Mouse (Mus musculus): Measurements from ENCODE around the gene Btnl10. TPM values are rescaled to one million over a fixed set of nuclear protein-coding genes. Genes with fewer than 3 reads are reported as not detected.

The Btnl10 gene
- total RNA-seq (2023), result 1 to 10 TPM; 3.0 to 8.3 TPM

DNA sequence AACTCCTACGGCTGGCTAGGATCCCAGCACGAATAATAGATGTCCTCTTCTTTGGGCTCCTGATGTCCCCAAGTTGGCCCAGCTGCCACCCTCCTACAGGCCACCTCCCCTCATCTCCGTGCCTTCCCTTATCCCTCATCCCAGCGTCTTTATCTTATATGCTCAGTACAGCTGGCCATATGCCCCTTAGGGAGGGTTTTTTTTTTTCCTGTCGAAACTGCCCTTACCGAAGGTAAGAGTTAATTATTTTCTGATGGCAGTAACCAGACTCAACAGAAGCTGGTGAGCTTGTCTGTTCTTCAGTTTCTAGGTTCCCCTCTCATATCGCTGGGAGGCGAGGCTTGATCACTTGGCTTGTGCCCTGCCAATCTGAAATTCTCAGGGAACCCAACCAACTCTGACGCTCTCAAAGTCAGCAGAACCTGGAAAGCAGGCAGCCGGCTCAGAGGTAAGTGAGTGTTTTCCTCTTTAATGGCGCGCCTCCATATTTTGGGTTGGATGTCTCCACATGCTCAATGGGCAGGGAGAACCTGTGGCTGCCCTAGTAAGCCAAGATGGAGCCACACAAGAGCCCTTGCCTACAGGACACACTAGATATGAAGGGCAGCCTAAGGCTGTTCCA lies at the start of gene Btnl10:
Gene Btnl10 (plus strand): TSS at position 164 of the 622 bp plus-strand sequence.

DNA sequence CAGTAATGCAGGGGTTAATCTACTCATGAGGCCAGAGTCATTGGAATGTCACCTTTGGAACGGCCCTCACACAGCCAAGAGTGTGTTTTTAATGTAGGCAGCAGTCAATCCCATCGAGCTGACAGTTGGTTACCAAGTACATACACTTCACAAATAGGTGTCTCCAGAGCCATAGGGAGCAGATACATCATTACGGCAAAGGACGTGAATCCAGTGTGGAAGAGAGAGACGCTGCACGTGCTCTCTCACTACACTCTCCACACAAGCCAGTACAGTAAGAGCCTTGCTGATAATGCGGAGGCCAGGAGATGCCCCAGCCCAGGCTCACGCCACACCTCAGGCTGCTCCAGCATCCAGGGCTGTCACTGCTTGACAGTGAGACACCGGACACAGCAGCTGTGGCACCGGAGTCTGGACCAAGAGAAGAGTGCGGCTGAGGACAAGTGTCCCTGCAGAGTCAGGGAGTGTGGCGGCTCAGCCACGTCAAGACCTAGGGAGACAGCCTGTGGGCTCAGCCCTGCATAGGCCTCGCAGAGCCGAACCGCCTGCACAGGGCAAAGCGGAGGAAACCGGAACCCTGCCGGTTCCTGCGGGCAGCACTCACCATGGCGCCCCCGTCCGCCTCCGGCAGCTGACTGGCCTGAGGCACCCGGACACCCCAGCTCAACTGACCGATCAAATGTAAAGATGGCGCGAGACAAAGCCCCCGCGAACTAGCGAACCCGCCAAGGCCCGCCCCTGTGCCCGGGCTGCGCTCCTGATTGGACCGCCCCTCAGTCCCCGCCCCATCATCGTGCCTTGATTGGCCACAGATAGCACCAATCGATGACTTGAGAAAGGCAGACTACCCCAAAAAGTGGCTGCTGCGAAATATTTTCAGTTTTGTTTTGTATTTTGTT lies 13.9 kb upstream of the Btnl10 start, which contains the start of gene Zfp39:
Gene Zfp39 (minus strand): TSS at position 715 of the 899 bp plus-strand sequence.

DNA sequence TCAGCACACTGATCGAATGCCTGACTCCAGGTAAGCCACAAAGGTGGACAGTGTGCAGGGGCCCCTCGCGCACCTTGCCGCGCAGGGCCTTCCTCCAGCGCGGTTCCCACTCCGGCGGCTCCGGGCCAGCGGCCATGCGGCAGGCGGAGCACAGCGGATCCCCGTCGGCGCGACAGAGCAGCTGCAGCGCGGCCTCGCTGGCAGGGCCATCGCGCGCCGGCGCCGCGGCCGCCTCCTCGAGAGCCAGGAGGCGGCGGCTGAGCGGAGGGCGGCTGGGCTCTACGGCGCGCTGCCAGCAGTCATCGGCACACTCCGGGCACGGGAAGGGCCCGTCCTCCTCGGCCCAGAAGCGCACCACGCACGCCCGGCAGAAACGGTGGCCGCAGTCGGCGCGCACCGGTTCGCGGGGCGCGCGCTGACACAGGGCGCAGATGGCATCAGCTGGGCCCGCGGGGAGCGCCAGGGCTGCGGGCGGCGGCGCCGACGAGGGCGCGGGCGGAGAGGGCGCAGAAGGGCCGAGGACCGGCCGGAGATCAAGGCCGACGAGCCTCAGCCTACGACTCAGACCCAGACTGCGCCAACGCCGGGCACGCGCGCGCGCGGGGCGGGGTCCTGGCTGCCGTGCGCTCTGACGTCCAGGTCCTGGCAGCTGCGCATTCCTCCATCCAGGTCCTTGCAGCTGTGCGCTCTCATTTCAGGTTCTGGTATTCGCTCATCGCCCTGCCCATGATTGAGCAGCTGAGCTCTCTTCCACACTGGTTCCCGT lies 20.8 kb downstream of the Btnl10 start, which contains the start of gene Rnf187:
Gene Rnf187 (minus strand): TSS at position 595 of the 766 bp plus-strand sequence.

DNA sequence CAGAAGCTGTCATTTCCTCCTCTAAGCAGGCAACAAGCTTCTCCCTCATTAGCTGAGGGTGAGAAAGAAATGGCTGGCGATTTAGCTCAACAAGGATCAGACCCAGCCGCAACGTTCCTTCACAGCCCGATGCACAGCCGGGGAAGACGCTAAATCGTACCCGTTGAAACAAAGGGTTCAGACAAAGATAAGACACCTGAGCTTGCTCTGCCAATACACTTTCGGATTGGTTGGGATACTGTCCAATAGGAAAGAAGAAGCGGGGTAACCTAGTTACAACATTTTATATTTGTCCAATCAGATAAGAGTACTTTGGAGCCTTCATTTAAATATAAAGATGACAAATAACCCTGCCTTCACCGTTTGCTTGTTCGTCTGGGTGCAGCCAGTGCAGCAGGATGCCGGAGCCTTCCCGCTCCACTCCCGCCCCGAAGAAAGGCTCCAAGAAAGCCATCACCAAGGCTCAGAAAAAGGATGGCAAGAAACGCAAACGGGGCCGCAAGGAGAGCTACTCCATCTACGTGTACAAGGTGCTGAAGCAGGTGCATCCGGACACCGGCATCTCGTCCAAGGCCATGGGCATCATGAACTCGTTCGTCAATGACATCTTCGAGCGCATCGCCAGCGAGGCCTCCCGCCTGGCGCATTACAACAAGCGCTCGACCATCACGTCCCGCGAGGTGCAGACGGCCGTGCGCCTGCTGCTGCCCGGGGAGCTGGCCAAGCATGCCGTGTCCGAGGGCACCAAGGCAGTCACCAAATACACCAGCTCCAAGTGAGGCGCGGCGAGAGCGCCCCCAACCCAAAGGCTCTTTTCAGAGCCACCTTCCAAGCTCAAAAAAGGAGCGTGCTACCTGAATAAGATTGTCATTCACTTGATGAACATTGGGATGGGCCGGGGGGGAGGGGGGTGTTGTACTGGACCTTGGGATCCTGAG lies 31.1 kb downstream of the Btnl10 start, which contains the start of gene Hist3h2ba:
Gene Hist3h2ba (plus strand): TSS at position 379 of the 938 bp plus-strand sequence.

DNA sequence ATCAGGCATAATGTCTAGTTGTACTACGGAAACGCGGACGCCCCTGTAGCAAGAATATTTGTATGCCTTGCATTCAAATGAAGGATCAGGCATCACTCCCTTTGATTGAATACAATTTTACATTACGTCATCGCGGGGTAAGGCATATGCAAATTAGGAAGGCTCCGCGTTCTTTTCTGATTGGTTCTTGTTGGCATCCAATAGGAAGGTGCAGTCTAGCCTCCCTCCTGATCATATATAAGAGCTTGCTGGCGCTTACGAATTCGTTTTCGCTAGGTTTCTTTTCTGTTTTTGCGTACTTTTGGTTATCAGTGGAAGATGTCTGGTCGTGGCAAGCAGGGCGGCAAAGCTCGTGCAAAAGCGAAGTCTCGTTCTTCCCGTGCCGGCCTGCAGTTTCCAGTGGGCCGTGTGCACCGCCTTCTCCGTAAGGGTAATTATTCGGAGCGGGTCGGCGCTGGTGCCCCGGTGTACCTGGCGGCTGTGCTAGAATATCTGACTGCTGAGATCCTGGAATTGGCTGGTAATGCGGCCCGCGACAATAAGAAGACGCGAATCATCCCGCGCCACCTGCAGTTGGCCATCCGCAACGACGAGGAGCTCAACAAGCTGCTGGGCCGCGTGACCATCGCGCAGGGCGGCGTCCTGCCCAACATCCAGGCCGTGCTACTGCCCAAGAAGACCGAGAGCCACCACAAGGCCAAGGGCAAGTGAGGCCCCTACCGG lies 36.9 kb downstream of the Btnl10 start, which contains the start of the genes Hist3h2a and Trim17:
Gene Hist3h2a (plus strand): TSS at position 266 of the 723 bp plus-strand sequence.
Gene Trim17 (plus strand): TSS at position 266 of the 723 bp plus-strand sequence.

Other genes starting within 250 kb of the Btnl10 start
- gene Olfr320, start 236.8 kb upstream of the Btnl10 start, total RNA-seq (2023), result not detected
- gene Olfr319, start 218.7 kb upstream of the Btnl10 start, total RNA-seq (2023), result not detected
- under 1 TPM; 0.11 to 0.18 TPM for gene Olfr318, start 193.9 kb upstream of the Btnl10 start, total RNA-seq (2023)
- gene Olfr317, start 178.7 kb upstream of the Btnl10 start, total RNA-seq (2023), result not detected
- not detected for gene Olfr316, start 165.2 kb upstream of the Btnl10 start, total RNA-seq (2023)
- not detected for gene Olfr315, start 144.7 kb upstream of the Btnl10 start, total RNA-seq (2023)
- gene Olfr314, start 135.0 kb upstream of the Btnl10 start, total RNA-seq (2023), result not detected
- gene Fam183b, start 115.9 kb upstream of the Btnl10 start, total RNA-seq (2023), result not detected
- not detected for gene Olfr313, start 102.9 kb upstream of the Btnl10 start, total RNA-seq (2023)
- gene Olfr312, start 88.7 kb upstream of the Btnl10 start, total RNA-seq (2023), result not detected
- gene Olfr311, start 78.7 kb upstream of the Btnl10 start, total RNA-seq (2023), result not detected
- gene Gm12258, start 70.8 kb upstream of the Btnl10 start, total RNA-seq (2023), result 1 to 10 TPM; 1.6 to 2.4 TPM
- 1 to 10 TPM; 2.2 to 3.8 TPM for gene 2810021J22Rik, start 50.7 kb upstream of the Btnl10 start, total RNA-seq (2023)
- gene Zfp39, start 13.7 kb upstream of the Btnl10 start, total RNA-seq (2023), result 1 to 10 TPM; 4.5 to 4.9 TPM
- 10 to 100 TPM; 48.0 to 49.7 TPM for gene Rnf187, start 21.0 kb downstream of the Btnl10 start, total RNA-seq (2023)
- 10 to 100 TPM; 14.0 to 44.6 TPM for gene Hist3h2ba, start 31.0 kb downstream of the Btnl10 start, total RNA-seq (2023)
- gene Hist3h2a, start 36.8 kb downstream of the Btnl10 start, total RNA-seq (2023), result 10 to 100 TPM; 56.8 to 72.0 TPM
- gene Trim17, start 36.8 kb downstream of the Btnl10 start, total RNA-seq (2023), result not detected
- 10 to 100 TPM; 60.6 to 63.2 TPM for gene Trim11, start 60.2 kb downstream of the Btnl10 start, total RNA-seq (2023)
- under 1 TPM; 0.02 TPM for gene Obscn, start 218.5 kb downstream of the Btnl10 start, total RNA-seq (2023)
- gene Iba57, start 245.8 kb downstream of the Btnl10 start, total RNA-seq (2023), result 1 to 10 TPM; 4.8 to 6.6 TPM